Mouse (Mus musculus) kidney, adult 2 months (tissue): ENCODE results near the gene Ube2s.

ENCODE experiments used
- CTCF ChIP-seq: fragments of 200-500 bp; conservative IDR thresholded peaks from 2 replicates; pipeline ENCODE4 v1.5.1; 2011; ENCODE audit warnings: low read depth, mild to moderate bottlenecking, control low read depth, low read length, moderate library complexity, mixed read lengths; ENCODE audit not compliant: insufficient read depth, insufficient read length
- POLR2A ChIP-seq: fragments of 200-500 bp; IDR thresholded peaks from one replicate; pipeline ENCODE4 v1.6.1; 2011; ENCODE audit warnings: low read depth, low read length, control low read depth

DNA sequence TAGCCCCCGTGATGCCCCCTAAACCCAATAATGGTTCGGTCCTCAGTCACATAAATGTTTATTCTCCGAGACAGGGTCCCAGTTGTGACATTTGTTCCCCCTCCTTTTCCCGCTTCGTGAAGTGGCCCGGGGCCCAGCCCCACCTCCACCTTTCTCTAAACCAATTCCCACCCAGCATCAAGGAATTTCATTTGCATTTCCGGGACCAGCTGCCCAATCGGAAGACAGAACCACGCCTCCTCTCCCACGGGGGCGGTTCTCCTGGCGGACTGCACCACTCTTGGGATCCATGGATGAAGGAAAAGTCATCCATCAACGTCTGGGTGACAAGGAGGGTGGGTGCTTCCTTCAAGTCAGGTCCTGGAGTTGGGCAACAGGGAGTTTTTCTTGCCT lies 32.5 kb upstream of the Ube2s start:
- TF ChIP-seq POLR2A (no peak), CTCF (no peak)
